11 mouse cellular contexts compared by ENCODE assay signal in genomic region chr19:4990256-4990625, GRCm38 (mm10). TPM values are rescaled to one million over a fixed set of nuclear protein-coding genes. Genes with fewer than 3 reads are reported as not detected.
DNase-seq lines count a peak whose midpoint lies in the region; TF ChIP-seq lines count a peak whose summit lies in the region.
"Had no signal": no experiment of that assay in that cellular context is flagged by ENCODE, and none has a peak within 500 bp of the region (broad histone marks: within the 10 kb centered on the region; RNA-seq: fewer than 3 reads in every experiment).

Gene Npas4 (minus strand): TSS chr19:4990316.

- no peak for TF ChIP-seq CTCF in cerebellum, adult 2 months (IDR thresholded peaks at IDR 0.05; ENCODE audit: borderline replicate concordance, insufficient read depth, low read depth, low read length)

- WGBS in cerebellum, adult 2 months = 11% methylated on average over 4 of the region's 4 CpGs

- H3K27me3 ChIP-seq in cerebellum, adult 2 months (ENCODE audit: control insufficient read depth, insufficient read depth, low read length) = no peaks in the 10 kb centered on the region

- peaks cover 41% of the 10 kb centered on the region for H3K4me1 ChIP-seq in cerebellum, adult 2 months (ENCODE audit: control insufficient read depth, insufficient read depth, low read length)

- H3K4me3 ChIP-seq in cerebellum, adult 2 months (replicated peaks; ENCODE audit: insufficient read depth, low read depth, low read length) = peak within 1 kb of the TSS; percentile 65
- H3K4me3 ChIP-seq: erythroblast, embryonic 14.5 days had no signal

- DNase-seq in cerebellum, adult 2 months = no peak
- no peak for DNase-seq in cerebellum, adult 18-20 months
- DNase-seq in right cerebral cortex, postnatal 4 days = peak; percentile 68
- no peak for DNase-seq in right cerebral cortex, postnatal 25 days
- DNase-seq in left cerebral cortex, postnatal 4 days = peak; percentile 63
- DNase-seq in natural killer cell, adult 2 months (ENCODE audit: low spot score in 2 of 2) = no peak
- DNase-seq in adrenal gland, adult (ENCODE audit: inconsistent age in 2 of 2, low spot score in 1 of 2) = no peak
- no peak for DNase-seq in gastrocnemius, adult 8-10 months (ENCODE audit: low spot score in 2 of 2)

- H3K27ac ChIP-seq in cerebellum, adult 2 months (ENCODE audit: insufficient read depth, low read length) = peak within 1 kb of the TSS; percentile 72
- H3K27ac ChIP-seq: kidney, postnatal 0 days had no signal

- intact Hi-C loops in left cerebral cortex, postnatal 4 days (cut with DNase I) = no loop called here

- no peak for TF ChIP-seq POLR2A in cerebellum, adult 2 months (IDR thresholded peaks at IDR 0.05; ENCODE audit: borderline replicate concordance, insufficient read depth, low read length)

RNA-seq across cellular contexts. Expression of gene Npas4, which starts in this region (rescaled TPM):
- 2.5 and 2.9 TPM in 2 replicates for polyA plus RNA-seq in cerebellum, adult 2 months (2012; rRNA removed)
- total RNA-seq in left cerebral cortex, postnatal 4 days (2021) = 1 to 10 TPM; 5.5 to 6.8 TPM
- under 1 TPM in 1 of 4 experiments, not detected in 3; 0.11 TPM for total RNA-seq in gastrocnemius, adult 8-10 months (2022)
- total RNA-seq: liver, adult 2 months had no signal
- polyA plus RNA-seq: erythroblast, embryonic 14.5 days; kidney, postnatal 0 days; liver, adult 2 months had no signal

Comparison
In these comparisons a context has a peak if more than half of its experiments do, and no peak if none do; other contexts are left out.
1. RNA of gene Npas4 (total RNA-seq): 5.5 to 6.8 TPM in left cerebral cortex, postnatal 4 days; 0.11 TPM in gastrocnemius, adult 8-10 months; every median in the first group is over 4 times any median in the second.
2. DNase-seq: peak in right cerebral cortex, postnatal 4 days (single experiment) and left cerebral cortex, postnatal 4 days (single experiment); none in cerebellum, adult 2 months (0 of 2), cerebellum, adult 18-20 months (0 of 2), right cerebral cortex, postnatal 25 days (single experiment), natural killer cell, adult 2 months (0 of 2), adrenal gland, adult (0 of 2) and gastrocnemius, adult 8-10 months (0 of 2).